Mouse (Mus musculus) c-Kit-positive CD71-positive TER-119-negative erythroid progenitor cells, embryonic 14.5 days (primary cell): Measurements from ENCODE around the gene Chd4.
A peak's percentile ranks its signal among the peaks of the same experiment; 100 is the strongest.
"Not testable (repeated sequence)": the region's sequence is repeated elsewhere in the genome, so short reads cannot be mapped to it uniquely, and the experiment has no call there.

Experiments used
- DNase-seq: peaks from one replicate; pipeline ENCODE4 v3.0.0-alpha.2; 2013; ENCODE audit warnings: low read depth

Gene Chd4

DNA sequence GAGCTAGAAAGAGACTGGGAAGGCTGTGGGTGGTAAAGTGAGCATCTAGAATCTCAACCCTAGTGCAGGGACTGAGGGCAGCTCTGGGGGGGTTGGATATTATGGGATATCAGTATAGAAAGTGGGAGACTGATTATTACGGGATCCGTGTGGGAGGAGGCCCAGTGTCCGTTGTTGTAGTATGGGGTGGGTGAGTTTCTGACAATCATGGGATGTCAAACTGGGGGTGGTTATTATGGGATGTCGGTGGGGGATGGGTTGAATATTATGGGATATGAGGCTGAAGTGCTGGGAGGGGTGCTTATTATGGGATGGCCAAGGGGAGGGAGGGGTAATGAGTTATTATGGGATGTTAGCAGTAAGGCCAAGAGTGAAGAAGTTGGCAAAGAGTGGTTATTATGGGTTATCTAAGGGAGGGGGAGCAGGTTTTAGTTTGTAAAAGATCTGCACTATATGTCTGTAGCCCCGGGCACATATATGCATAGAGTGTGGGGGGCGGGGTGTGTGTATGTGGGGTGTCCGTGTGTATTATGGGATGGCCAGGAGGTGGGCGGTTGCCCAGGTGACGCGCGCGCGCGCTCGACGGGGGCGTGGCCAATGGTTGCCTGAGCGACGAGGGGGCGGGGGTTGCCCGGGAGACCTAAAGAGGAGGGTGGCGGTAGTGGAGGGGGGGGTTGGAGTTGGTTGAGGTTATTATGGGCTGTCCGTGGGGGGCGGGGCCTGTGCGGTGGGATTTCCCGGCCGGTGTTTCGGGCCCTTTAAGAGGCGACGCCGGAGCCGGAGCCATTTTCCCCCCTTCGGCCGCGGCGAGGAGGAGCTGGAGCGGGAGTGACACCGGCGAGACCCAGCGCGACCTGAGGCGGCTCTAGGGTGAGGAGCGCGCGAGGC lies at the start of gene Chd4:
Chd4 (plus strand) TSS at position 591 of the 888 bp plus-strand sequence.
- DNase-seq, result peak; percentile 82

DNA sequence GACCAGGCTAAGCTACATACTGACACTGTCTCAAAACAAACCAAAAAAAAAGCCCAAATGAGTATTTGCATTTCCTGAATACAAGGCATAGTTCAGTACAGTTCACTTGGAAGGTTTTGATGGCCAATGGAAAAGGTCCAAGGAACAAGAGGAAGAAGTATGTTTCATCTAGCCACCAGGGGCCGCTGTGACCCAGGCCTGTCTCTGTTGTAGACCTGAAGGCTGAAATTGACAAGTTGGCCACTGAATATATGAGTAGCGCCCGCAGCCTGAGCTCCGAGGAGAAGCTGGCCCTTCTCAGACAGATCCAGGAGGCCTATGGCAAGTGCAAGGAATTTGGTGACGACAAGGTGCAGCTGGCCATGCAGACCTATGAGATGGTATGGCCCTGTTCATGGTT lies 49.1 kb upstream of the Chd4 start:
- DNase-seq, result peak; percentile 81

DNA sequence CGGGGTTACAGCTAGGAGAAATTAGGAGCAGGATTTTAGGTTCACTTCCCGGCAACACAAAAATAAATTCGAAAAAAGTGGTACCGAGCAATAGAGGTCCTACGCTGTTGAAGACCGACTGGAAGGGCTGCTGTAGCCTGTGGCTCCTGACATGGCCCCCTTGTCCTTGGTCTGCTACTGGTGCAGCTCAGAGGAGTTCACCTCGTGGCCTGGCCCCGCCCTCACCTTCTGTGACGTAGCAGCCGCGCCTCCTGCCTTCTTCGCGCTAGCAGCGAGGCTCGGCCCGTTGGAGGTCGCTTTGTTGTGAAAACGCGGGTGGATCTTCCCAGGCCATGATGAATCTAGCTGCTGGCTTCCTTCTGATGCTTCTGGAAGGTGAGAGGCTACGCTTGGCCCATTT lies 46.1 kb upstream of the Chd4 start, which contains the start of gene Acrbp:
Acrbp (plus strand) TSS at position 12 of the 400 bp plus-strand sequence.
- no peak for DNase-seq

DNA sequence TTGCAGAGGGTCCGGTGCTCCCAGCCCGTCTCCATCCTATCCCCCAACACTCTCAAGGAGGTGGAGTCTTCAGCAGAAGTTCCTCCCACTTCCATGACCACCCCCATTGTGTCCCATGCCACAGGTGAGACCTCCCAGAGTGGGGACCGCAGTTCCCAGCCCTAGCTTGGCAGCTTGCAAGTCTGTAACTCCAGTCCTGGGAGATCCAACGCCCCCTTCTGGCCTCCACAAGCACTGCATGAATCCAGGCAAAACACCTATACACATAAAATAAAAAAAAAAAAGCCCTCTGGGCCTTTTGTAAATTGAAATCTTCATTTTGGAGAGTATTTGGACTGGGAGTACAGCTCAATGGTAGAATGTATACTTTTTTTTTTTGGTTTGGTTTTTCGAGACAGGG lies 44.5 kb upstream of the Chd4 start:
- no peak for DNase-seq

DNA sequence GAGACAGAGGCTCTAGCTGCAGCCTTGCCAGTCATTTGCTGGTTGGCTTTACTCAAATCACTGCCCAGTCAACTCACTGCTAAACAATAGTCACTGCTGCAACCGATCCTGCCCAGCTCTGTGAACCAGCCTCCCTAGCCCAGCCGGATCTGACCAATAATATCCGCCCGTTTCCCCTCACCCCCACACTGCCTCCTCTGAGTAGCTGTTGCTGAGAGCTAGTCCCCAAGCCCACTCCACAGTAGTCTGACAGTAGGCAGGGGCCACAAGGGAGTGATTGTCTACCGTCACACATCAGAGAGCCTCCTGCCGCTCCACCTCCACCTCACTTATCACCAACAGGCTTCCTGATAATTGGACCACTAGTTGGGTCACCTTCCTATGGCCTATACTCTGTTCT lies 34.3 kb upstream of the Chd4 start:
- no peak for DNase-seq

DNA sequence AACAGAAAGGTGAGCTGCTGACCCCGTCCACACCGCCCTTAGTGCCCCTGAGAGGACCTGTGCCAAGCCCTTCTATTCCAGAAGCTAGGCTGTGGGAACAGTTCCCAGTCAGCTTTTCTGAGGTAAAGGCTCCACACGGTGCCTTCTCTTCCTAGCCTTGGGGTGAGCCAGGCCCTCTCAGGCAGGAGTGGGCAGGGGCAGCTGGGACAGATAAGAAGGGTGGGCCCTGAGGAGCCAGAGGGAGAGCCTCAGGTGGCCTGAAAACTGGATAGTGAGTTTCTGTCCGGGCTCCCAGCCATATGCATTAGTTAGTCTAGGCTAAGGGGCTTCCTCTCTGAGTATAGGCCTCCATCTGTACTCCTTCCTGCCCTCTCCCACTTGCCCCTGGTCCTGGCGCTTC lies 33.3 kb upstream of the Chd4 start:
- no peak for DNase-seq

DNA sequence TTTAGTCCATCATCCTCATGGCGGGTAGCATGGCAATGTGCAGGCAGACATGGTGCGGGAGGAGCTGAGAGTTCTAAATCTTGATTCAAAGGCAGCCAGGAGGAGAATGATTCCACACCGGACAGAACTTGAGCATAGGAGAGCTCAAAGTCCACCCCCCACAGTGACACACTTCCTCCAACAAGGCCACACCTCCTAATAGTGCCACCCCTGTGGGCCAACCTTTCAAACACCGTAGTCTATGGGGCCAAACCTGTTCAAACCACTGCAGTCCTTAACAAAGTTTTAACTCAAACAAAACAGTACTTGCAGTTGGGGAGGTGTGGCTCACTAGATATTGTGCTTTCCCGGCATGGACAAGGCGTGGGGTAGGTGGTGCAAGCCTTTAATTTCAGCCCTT lies 31.9 kb upstream of the Chd4 start:
- DNase-seq, result no peak

DNA sequence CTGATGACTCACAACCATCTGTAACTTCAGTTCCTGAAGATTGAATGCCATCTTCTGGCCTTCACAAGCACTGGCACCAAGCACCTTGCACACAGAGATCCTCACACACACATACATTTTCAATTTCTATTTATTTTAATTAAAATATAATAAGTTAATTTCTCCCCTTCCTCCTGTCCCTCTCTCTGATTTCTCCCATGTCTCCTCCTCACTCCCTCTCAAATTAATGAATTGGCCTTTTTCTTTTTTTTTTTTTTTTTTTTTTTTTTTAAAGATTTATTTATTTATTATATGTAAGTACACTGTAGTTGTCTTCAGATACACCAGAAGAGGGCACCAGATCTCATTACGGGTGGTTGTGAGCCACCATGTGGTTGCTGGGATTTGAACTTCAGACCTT lies 30.6 kb upstream of the Chd4 start:
- not testable (repeated sequence) for DNase-seq

DNA sequence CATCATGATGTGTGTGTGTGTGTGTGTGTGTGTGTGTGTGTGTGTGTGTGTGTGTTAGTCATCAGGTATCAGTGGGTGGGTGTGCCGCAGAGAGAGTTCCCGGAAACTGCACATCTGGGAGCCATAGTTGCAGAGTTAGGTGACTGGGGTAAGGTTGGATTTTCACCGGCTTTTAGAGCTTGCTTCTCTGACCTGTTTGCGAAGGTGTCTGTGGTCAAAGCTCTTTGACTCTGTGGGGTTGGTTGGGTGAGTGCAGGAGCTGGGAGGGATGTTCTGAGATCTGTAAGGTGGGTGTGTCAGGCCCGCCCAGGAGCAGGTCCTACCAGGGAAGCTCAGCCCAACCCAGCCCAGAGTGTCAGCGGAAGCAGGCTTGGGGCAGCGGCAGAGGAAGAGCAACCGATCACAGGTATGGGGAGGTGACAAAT lies 28.2 kb upstream of the Chd4 start, which contains the start of gene Lpar5:
Lpar5 (plus strand) TSS at position 350 of the 425 bp plus-strand sequence.
- no peak for DNase-seq

DNA sequence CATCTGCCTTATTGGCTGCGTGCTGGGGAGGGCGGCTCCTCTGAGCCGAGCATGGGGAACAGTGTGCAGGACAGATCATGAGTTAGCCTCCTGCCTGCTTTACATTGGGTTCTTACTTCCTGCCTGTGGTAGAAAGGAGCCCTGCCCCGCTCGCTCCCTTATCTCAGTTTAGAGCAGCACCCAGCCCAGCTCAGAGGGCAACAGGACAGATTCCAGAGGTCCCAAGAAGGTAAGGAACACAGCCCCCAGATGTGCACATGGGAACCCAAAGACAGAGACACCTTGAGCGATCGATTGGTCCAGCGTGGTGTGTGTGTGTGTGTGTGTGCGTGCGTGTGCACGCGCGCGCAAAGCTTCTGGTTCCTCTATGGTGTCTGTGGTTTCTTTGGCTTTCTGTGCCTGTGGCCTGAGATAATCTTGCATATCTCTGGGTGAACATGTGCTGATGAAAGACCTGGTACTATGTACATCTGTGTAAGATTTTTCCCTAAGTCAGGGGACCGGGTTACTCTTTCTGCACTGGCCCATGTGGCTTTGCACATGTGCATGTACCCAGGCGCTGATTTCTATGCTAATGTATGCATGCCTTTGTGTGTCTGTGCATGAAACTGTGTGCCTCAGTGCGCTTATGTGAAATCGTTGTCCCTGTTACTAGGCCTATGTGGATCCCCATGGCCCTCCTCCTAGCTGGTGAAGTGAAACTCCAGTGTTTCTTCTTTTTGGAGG lies 24.4 kb upstream of the Chd4 start:
- peak; percentile 75 for DNase-seq

DNA sequence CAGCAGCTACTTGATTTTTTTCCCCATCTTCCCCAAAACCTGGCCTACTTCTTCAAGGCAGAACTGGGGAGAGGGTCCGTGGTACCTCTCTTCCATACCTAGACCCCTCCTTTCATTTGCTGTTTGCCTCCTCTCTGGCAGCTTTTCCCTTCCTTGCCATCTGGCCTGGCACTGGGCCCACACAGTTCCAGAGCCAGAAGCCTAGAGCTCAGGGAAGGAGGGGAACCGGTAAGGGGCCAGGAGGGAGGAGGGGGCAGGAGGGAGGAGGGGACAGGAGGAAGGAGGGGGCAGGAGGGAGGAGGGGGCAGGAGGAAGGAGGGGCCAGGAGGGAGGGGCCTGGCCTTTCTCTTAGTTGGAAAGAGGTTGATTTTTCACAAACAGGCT lies 23.9 kb upstream of the Chd4 start:
- DNase-seq, result no peak

DNA sequence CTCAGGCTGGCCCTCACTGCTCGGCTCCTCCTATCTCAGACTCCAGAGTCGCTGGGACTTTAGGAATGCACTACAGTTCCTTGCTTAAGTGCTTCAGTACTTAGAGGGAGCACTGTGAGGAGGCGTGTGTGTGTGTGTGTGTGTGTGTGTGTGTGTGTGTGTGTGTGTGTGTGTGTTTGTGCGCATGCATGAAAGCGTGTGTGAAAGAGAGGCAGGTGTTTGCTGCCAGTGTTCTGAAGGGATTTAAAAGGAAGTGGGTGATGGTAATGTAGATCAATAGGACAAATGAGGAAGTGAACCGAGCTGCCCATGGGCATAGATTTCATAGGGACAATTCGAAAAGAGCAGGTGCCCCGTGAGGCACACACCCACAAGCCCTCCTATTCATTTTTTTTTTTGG lies 22.0 kb upstream of the Chd4 start:
- DNase-seq, result no peak

DNA sequence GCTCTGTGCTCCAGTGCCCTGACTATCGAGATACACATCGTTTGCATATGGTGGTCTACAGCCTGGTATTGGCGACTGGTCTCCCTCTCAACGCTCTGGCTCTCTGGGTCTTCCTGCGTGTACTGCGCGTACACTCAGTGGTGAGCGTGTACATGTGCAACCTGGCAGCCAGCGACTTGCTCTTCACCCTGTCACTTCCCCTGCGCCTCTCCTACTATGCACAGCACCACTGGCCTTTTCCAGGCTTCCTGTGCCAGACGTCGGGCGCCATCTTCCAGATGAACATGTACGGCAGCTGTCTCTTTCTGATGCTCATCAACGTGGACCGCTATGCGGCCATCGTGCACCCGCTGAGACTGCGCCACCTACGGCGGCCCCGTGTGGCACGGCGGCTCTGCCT lies 14.4 kb upstream of the Chd4 start:
- DNase-seq, result no peak

DNA sequence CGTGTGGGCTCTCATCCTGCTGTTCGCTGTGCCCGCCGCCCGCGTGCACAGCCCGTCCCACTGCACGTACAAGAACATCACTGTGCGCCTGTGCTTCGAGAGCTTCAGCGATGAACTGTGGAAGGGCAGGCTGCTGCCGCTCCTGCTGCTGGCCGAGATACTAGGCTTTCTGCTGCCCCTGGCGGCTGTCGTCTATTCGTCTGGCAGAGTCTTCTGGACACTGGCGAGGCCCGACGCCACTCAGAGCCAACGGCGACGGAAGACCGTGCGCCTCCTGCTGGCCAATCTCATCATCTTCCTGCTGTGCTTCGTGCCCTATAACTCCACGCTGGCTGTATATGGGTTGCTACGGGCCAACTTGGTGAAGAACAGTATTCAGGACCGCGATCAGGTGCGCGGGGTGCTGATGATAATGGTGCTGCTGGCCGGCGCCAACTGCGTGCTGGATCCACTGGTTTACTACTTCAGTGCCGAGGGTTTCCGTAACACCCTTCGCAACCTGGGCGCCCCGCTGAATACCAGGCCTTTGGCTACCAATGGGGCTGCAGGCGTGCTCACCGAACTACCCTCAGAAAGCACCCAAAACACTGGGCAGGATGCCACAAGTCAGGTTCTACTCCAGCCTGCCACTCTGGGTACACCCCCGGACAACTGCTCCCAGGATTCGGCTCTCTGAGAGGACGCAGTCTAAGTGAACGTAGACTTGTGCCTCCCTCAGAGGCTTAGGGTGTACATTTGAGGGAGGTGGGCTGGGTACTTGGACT lies 13.8 kb upstream of the Chd4 start:
- peak; percentile 78 for DNase-seq

DNA sequence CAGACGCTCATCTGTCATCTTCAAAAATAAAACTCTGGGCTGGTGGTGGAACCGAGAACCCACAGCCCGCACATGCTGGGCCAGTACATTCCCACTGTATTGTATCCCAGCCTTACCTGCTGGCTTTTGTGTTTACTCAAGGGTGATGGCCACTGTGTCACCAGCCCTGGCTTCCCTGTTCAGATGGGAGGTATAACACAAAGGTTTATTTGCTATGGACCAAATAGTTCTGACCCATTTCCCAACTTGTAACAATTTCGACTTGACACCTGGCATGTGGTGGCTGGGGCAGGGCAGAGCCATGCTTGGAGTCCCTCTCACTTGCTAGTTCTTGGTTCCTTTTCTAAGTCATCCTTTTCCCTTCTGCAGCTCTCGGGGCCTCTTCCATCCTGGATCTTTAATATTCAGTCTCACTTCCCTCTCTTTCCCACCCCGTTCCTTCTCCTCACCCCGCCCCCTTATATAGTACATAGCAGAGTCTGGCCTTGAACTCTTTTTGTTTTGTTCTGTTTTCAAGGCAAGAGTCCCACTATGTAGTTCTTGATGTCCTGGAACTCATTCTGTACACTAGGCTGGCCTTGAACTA lies 12.9 kb upstream of the Chd4 start:
- DNase-seq, result no peak

DNA sequence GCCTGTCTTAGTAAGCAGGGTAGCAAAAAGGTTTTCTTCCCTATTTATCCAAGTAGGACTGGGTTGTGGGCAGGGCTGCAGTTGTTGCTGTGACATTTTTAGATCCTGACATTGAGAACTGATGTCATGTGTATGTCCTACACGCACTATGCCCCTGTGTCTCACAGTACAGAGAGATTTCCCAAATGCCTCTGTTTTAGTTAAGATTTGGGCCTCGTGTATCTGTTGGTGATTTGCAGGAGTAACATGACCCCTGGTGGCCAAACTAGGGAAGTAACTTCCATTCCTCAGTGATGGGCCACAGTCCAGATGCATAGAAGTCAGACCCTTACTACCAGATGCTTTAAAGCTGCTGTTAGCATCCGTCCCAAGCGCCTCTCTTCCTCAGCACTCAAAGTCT lies 11.4 kb upstream of the Chd4 start:
- DNase-seq, result peak; percentile 53

DNA sequence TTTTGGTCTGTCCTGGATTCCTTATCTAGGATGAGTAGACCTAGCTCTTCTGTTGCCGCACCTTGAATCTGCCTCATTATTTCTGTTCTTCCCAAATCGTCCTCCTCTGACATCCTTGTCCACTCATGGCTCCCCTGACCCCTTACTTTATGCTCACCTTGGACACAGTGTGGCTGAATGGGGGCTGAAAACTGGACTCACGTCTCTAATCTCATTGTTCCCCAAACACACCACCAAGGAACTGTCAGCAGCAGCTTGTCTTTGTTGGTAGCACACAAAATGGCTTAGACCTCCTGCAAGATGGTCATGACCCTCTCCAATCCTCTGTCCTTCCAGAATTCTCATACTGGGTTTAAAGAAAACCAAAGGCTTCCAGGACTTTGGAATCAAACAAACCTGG lies 7.8 kb upstream of the Chd4 start:
- no peak for DNase-seq

DNA sequence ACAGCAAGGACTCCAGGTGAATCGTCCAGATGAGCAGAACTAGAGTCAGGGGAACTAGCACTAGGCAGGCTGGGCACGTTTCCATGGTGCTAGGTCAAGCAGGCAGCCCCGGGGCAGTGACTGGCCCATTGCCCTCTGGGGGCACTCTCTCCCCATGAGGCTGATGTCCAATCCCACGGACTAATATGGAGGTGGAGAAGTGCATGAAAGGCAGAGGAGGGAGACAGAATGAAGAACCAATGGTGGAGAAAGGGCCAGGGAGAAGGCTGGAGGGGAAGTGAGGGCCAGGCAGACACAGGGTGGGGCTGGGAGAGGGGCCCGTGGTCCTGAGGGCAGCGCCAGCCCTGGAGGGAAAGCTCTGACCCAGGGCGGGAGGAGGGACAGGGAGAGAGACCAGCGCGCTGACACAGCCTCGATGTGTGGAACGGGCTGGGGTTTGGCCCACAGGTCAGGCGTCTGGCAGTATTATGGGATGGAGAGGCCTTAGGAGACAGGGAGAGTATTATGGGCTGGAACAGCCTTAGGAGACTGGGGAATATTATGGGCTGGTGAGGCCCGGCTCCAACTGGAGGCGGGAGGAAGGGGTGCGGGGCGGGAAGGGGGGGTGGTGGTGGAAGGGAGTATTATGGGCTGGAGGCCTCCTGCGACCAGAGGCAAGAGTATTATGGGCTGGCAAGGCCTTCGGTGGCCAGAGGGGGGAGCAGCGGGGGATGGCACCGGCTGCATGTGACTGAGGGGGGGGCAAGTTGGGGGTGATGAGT lies 7.0 kb upstream of the Chd4 start:
- DNase-seq, result peak; percentile 49

DNA sequence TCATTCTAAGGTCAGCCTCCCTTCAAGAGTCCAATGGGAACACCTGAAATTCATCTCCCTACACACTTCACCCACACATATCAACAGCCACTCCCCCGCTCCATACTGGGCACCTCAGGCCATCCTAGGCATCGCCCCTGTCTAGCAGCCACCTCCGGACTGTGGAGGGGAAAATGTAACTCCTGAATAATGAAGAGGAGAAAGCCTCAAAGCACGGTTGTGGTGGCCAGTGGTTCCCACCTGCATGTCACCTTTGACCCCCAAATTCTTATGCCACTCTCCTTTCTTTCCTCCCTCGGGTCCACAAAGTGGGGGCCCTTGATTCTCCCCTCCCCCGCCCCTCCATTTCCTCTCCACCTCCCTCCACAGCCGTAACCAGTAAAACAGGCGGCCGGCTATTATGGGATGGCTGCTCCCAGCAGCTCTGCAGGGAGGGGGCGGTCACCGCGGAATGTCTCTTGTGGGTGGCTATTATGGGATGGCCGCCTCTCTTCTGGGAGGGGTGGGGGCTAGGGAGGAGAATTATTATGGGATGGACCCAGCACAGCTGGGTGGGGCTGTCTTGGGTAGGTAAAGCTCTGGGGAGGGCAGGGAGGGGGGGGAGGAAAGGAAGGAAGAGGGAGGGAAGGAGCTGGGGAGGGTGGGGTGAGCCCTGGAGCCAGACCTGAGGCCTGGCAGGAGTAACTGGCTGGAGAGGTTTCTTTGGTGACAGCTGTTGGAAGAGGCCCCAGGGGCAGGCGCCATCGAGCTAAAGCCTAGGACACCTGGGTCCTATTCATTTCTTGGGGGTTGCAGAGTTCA lies 6.1 kb upstream of the Chd4 start:
- DNase-seq, result peak; percentile 53

DNA sequence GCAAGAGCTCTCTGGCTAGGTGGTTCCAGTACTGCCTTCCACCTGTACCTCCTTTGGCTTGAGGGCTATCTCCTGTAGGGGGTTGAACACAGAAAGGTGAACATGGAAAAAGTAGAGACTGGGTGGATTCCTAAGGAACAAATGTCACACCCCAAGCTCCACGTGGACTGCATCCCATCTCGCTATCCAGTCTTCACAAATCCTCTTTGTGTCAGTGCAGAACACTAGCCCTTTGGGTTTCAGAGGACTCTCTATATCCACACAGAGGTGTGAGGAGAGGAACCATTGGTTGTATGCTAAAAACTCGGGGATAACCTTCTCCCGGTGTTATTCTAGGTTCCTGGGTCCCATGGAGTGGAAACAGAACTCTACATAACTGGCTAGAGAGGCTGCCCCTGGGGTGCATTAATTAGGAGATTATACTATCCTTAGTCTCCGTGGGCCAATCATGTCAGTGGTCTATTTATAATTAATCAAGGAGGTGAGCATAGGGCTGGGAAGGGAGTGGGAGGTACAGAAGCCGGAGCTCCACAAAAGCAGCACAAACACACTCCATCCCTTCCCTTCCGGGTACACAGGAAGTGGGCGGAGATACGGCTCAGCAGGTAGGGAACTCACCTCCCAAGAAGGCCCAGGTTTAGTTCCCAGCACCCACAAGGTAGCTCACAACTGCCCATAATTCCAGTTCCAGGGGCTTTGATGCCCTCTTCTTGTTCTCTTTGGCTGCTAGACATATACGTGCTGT lies 5.3 kb upstream of the Chd4 start:
- DNase-seq, result no peak
